Mouse (Mus musculus) hindlimb bud, embryonic 11.5 days (tissue): ENCODE measurements at regions not wholly inside any gene's neighbourhood (a gene's known extent, or its start where the extent isn't known, plus 50 kb on each side); places are given as distances from the start of the nearest gene placed in this dataset.

Experiments
- DNase-seq: peaks from one replicate; pipeline ENCODE4 v3.0.0-alpha.2; 2012; ENCODE audit warnings: low read depth, low spot score; ENCODE audit errors: extremely low spot score

DNA sequence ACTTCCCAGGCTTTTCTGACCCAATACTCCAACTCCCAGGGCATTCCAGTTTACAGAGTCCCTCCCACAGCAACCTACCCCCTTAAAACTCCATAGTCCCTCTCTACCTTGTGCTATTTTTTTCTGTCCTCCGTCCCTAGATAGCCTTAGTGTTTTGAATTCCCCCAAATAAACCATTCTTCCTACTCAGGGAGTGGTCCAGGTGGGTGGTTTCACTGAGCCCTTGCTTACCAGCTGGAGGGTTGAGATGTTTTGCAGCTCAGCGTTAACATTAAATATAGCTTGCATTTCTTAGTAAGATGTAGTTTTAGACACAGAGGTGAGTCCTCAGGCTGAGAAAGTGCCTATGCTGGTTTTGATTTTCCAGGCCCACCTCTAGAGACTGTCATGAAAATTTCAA is 313.0 kb downstream of the Bmper start:
- no peak for DNase-seq

DNA sequence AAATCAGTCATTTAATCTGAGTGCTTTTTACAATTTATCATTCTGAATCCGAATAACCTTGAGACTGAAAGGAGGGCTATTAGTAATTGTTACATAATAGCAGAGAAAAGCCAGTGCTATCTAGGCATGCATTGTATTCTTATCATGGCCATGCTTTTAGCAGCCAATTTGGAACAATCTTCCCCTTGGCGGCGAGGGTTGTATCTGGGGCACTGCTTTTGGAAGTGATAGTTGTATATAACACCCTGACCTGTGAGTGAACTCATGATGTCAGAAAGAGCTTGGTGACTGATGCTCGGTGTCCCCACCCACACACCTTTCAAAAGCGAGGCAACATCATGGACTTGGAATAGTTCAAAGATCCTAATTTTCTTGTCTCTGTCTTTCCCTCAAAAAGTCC is 315.2 kb downstream of the Bmper start:
- no peak for DNase-seq

DNA sequence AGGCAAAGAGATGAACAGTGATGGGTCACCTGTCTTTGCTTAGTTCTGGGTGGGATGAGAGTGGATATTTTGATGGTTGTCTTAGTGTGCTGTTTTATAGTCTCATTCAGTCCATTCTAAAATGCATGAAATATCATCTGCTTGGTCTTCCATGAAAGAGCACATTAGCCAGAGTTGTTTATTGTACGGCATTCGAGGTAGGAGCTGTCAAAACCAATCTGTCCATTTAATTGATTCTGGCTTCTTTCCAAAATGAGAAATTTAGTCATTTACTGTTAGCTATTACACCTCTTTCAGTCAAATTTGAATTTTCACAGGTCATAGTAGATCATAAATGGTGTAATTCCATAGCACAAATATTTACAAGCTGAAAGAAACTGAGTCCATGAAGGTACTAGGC is 328.8 kb downstream of the Bmper start:
- no peak for DNase-seq

DNA sequence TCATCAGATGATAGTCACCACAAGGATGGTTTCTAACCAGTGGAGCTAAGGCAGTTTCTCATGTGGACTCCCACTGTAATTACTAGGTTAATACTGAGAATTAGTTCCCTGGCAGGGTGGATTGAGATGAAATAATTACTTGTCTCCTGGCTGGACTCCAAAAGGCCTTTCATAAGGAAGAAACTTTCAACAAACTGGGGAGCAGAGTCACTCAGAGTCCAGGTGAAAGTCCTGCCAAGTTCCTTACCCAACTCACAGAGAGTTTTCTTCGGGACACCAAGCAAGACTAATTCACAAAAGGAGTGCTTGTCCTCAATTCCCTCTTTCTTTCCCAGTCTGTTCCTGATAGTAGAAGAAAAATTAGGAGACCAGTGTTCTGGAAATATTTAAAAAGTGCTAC is 330.9 kb downstream of the Bmper start:
- no peak for DNase-seq

DNA sequence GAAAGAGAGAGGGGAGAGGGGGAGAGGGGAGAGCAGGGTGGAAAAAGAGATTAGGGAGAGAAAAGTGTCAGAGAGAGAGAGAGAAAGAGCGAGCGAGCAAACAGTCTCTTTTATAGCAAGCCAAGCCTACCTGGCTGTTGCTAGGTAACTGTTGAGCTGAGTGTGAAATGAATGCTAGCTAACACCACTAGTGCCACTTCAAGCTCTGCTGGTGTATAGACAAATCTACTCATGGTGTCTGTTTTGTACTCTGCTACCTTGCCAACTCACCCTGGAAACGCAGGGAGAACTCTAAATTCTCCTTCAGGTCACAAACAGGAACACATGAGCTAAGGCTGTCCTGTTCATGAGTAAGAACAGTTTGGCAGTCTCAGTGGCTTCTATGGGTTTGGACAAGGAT is 334.7 kb downstream of the Bmper start:
- no peak for DNase-seq

DNA sequence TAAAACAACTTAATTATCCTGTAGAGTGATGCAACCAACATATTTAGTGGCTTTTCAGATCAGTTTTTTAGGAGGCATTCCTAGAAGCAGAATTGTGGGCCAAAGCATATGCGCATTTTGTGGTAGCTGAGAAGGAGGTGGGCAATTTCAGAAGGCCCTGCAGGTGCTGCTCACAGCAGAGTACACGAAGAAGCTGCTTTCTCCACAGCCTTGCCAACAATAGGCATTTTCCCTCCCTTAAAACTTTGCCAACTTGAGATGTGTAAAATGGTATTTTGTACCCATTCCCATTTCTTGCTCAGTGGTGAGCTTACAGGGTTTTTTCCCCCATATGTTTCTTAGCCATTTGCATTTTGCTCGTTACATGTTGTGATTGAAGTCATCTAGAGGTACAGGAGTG is 339.0 kb downstream of the Bmper start:
- DNase-seq, result no peak

DNA sequence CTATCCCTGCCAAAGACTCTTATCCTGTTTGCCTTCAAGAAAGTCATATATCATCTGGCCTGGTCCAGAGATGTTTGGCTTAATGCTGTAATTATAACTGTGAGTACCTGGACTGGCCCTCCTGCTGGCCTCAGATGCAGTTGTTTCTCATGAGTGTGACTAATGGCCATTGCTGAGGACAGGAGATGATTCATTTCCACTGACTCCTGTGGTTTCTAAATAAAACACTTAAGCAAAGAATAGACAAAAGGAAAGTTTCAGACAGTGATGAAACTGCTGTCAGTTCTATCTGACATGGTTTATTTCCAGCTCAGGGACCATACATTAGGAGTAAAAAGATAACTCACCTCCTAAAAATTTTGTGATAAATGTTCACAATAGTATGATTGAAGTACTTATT is 344.2 kb downstream of the Bmper start:
- no peak for DNase-seq

DNA sequence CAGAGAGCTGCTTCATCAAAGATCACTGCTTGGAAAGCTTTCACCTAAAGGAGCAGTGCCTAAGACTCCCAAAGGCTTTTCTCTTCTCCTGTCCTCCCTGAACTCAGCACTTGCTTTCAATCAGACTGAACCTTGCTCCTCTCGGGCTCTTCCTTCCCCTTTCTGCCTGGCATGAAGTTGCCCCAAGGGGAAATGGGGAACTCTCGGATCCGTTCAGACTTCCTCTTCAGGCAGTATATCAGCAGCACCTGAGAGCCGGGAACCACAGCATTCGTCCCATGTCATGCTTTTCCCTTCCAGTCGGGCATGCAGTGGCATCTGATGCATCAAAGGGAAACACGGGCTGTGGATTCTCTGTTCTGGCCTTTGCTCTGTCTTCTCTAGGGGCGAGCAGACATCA is 347.3 kb downstream of the Bmper start:
- DNase-seq, result no peak

DNA sequence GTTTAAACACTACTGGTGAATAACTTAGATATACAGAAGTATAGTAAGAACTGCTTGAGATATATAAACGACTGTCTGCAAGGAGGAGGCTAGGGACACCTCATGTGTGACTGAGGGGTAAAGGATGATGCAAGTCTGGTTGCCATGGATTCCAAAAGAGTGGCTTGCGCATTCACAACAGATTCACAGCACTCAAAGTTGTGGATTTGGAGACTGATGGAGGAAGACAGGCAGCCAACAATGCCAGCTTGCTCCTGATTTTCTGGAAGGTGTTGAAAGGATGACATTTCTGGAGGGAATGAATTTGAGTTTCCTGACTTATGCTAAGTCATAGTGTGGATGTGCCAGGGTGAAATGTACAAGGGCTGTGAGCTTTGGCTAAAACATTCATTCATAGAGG is 353.4 kb downstream of the Bmper start:
- no peak for DNase-seq

DNA sequence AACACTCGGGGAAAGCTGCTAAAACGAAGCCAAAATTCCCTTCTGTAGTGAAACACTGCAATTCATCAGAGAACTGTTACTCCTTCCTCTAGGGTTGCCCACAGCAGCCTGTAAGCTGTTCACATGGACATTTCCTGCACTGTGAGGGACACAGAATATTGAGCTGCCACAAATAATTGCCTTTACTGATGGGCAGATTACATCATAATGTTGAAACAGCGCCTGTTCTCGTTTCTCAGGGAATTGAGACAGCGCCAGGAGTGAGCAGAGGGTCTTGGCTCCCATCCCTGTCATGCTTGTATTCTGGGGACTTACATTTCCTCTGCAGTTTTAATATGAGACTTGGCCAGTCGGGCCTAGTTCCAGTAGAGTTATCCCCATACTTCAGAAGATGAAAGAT is 357.3 kb downstream of the Bmper start:
- DNase-seq, result no peak

DNA sequence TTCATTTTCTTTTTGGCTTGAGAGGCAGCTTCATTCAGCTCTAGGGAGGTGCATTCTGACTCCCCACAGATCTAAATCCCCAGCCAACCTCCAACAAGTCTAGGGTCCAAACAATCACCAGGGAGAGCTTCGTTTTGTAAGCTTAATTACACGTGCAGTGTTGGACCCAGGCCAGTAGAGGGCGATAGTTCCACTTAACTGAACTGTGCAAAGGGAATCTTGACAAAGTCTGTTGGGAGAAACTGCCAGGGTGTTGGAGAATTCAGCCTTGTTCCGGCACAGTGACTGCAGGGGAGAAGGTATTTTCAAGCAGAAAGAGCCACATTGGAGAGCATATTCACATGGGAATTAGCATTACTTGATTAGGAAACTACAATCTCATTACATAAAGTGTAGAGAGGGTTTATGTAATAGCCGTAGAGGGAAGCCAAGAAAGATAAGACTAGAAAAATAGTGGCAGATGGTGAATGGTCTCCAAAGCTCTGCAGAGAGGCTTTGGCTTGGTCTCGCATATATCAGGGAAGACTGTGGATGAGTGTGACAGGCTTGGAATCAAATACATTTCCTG is 358.2 kb downstream of the Bmper start:
- DNase-seq, result peak; percentile 49

DNA sequence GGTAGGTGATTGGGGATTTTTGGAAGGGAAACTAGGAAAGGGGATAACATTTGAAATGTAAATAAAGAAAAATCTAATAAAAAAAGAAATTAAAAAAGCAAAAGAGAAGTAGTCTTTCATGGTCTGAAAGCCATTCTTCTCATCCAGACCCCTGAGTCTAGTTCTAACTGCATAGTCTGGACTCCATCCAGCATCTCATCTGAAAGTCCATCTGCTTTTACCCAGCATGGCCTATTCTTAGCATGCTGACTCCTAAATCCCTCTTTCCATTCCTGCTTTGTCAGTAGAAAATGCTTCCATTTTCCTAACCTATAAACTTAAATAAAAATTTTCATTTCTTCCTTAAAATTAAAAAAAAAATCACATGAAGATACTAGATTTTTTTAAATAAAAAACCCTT is 361.7 kb downstream of the Bmper start:
- DNase-seq, result no peak

DNA sequence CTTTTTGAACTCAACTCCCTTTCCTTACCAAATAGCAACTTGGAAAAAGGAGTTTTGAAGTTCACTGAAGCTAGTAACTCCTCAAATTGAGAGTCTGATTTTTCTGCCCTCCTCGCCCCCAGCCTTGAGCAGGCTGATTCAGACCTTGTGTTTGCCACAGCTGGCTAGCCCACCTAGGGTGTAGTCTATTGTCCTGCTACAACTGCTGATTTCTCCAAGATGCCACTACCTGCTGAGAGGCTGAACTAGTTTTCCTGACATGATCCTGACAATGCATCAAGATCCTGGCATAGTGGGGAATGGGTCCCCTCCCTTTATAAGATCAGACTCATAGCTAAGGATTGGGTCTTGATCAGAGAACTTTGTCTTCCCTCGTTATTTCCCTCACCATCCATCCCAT is 366.1 kb downstream of the Bmper start:
- DNase-seq, result no peak

DNA sequence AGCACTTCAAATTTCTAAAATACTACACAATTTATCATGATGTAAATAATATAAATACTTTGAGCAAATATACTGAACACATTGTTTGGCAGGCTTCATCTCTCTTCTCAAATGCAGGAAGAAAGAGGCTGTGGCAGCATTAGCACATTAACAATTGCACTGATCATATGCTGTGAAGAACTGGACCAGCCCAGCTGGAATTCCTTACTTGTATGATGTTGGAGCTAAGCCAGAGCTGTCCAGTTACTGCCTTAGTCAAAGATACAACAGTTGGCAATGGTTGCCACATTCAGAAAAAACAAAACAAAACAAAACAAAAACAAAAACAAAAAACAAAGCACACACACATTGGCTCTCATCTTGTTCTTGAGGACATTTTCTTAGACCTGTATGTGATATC is 369.0 kb downstream of the Bmper start:
- DNase-seq, result no peak

DNA sequence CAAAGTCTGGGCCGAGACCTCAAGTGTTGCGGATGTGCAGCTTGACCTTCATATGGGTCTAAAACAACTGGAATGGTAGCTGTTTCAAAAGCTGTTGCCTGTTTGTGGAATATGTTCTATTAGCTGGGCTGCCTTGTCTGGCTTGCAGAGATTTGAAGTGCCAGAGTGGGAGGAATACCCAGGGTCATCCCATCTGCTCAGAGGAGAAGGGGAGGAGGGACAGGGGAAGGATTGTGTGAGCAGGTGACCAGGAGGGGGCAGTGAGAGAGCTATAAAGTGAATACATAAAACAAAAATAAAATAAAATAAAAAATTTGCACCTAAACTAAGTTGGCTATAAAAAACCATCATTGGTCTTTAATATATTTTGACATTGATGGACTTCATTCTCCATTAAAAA is 377.7 kb downstream of the Bmper start:
- DNase-seq, result no peak
